Mouse (Mus musculus): ENCODE measurements around the gene Vamp2. TPM values are rescaled to one million over a fixed set of nuclear protein-coding genes. Genes with fewer than 3 reads are reported as not detected.

The Vamp2 gene
- polyA plus RNA-seq, 1 experiment from 2014 or later = 64.2 TPM

GRCm38 (mm10) chr11:69116843-69117242 is 28.6 kb downstream of the Vamp2 start:
- H3K9ac ChIP-seq (ENCODE audit: low read length) = no peak overlapping the region
- 43% methylated on average over 5 of the region's 5 CpGs for WGBS
- no peak for DNase-seq (ENCODE audit: low spot score)
- no peaks in the 10 kb centered on the region for H3K36me3 ChIP-seq (ENCODE audit: control insufficient read depth, insufficient read depth, low read length)
- H3K27me3 ChIP-seq (ENCODE audit: control insufficient read depth, insufficient read depth, low read length) = 0 out of 2 replicates have a peak, but pooled peaks cover 4% of the 10 kb centered on the region
- H3K9me3 ChIP-seq (ENCODE audit: control insufficient read depth, low read length) = no peaks in the 10 kb centered on the region
- no peak for ATAC-seq (ENCODE audit: insufficient number of reproducible peaks, low FRiP score, low TSS enrichment, low read depth)
- no peak overlapping the region for H3K4me2 ChIP-seq (ENCODE audit: low read depth, severe bottlenecking)
- no peak overlapping the region for H3K27ac ChIP-seq (replicated peaks; ENCODE audit: low read depth, low read length)
- H3K4me1 ChIP-seq (ENCODE audit: control insufficient read depth, insufficient read depth, low read length) = peaks cover 14% of the 10 kb centered on the region
- no peak overlapping the region for H3K4me3 ChIP-seq (ENCODE audit: low read depth, low read length)

- H3K4me1 ChIP-seq (ENCODE audit: control insufficient read depth, insufficient read depth, low read length) = peaks cover 15% of the 10 kb centered on the region
- peak overlapping the region; percentile 22; the same call in 1 of the 2 replicates for H3K27ac ChIP-seq (replicated peaks; ENCODE audit: low read depth, low read length)
- WGBS = 1% methylated on average over 45 of the region's 45 CpGs
- peak overlapping the region; percentile 56 for H3K4me3 ChIP-seq (ENCODE audit: low read depth, low read length)
- H3K27me3 ChIP-seq (ENCODE audit: control insufficient read depth, insufficient read depth, low read length) = 0 out of 2 replicates have a peak, but pooled peaks cover 4% of the 10 kb centered on the region
- H3K9me3 ChIP-seq (ENCODE audit: control insufficient read depth, low read length) = no peaks in the 10 kb centered on the region
- ATAC-seq (ENCODE audit: insufficient number of reproducible peaks, low FRiP score, low TSS enrichment, low read depth) (no peak), DNase-seq (ENCODE audit: low spot score) (peak; percentile 74)
- peak overlapping the region; percentile 84 for H3K4me2 ChIP-seq (ENCODE audit: low read depth, severe bottlenecking)
- H3K36me3 ChIP-seq (ENCODE audit: control insufficient read depth, insufficient read depth, low read length) = no peaks in the 10 kb centered on the region
- peak overlapping the region; percentile 60 for H3K9ac ChIP-seq (ENCODE audit: low read length)
Observed at GRCm38 (mm10) chr11:69117737-69118695, 29.7 kb downstream of the Vamp2 start.

GRCm38 (mm10) chr11:69118765-69119164 is 30.5 kb downstream of the Vamp2 start:
- peak overlapping the region; percentile 43; the same call in 1 of the 2 replicates for H3K9ac ChIP-seq (ENCODE audit: low read length)
- H3K27me3 ChIP-seq (ENCODE audit: control insufficient read depth, insufficient read depth, low read length) = 0 out of 2 replicates have a peak, but pooled peaks cover 4% of the 10 kb centered on the region
- peak overlapping the region; percentile 56 for H3K4me3 ChIP-seq (ENCODE audit: low read depth, low read length)
- no peaks in the 10 kb centered on the region for H3K9me3 ChIP-seq (ENCODE audit: control insufficient read depth, low read length)
- peak; percentile 19; the same call in 1 of the 2 replicates for ATAC-seq (ENCODE audit: insufficient number of reproducible peaks, low FRiP score, low TSS enrichment, low read depth)
- H3K27ac ChIP-seq (replicated peaks; ENCODE audit: low read depth, low read length) = no peak overlapping the region
- peaks cover 17% of the 10 kb centered on the region for H3K4me1 ChIP-seq (ENCODE audit: control insufficient read depth, insufficient read depth, low read length)
- WGBS = 0% methylated on average over 15 of the region's 15 CpGs
- peak overlapping the region; percentile 84 for H3K4me2 ChIP-seq (ENCODE audit: low read depth, severe bottlenecking)
- no peaks in the 10 kb centered on the region for H3K36me3 ChIP-seq (ENCODE audit: control insufficient read depth, insufficient read depth, low read length)
- peak; percentile 97 for DNase-seq (ENCODE audit: low spot score)

GRCm38 (mm10) chr11:69119446-69120155 is 31.3 kb downstream of the Vamp2 start:
- H3K27me3 ChIP-seq (ENCODE audit: control insufficient read depth, insufficient read depth, low read length) = 0 out of 2 replicates have a peak, but pooled peaks cover 4% of the 10 kb centered on the region
- no peak overlapping the region for H3K4me3 ChIP-seq (ENCODE audit: low read depth, low read length)
- peak overlapping the region; percentile 95 for H3K4me2 ChIP-seq (ENCODE audit: low read depth, severe bottlenecking)
- no peaks in the 10 kb centered on the region for H3K36me3 ChIP-seq (ENCODE audit: control insufficient read depth, insufficient read depth, low read length)
- 24% methylated on average over 14 of the region's 14 CpGs for WGBS
- no peak overlapping the region for H3K27ac ChIP-seq (replicated peaks; ENCODE audit: low read depth, low read length)
- no peak overlapping the region for H3K9ac ChIP-seq (ENCODE audit: low read length)
- DNase-seq (ENCODE audit: low spot score) = peak; percentile 31
- no peak for ATAC-seq (ENCODE audit: insufficient number of reproducible peaks, low FRiP score, low TSS enrichment, low read depth)
- peaks cover 17% of the 10 kb centered on the region for H3K4me1 ChIP-seq (ENCODE audit: control insufficient read depth, insufficient read depth, low read length)
- H3K9me3 ChIP-seq (ENCODE audit: control insufficient read depth, low read length) = no peaks in the 10 kb centered on the region

GRCm38 (mm10) chr11:69120221-69121000 is 32.1 kb downstream of the Vamp2 start, which contains the start of gene Hes7:
Hes7 (plus strand) TSS chr11:69120404.
- DNase-seq (ENCODE audit: low spot score) = peak; percentile 74
- Histone ChIP-seq H3K27ac (replicated peaks; ENCODE audit: low read depth, low read length) (no peak within 1 kb of the TSS), H3K4me2 (ENCODE audit: low read depth, severe bottlenecking) (peak within 1 kb of the TSS; percentile 95), H3K9ac (ENCODE audit: low read length) (peak within 1 kb of the TSS; percentile 53; the same call in 1 of the 2 replicates), H3K4me3 (ENCODE audit: low read depth, low read length) (peak within 1 kb of the TSS; percentile 75), H3K4me1 (ENCODE audit: control insufficient read depth, insufficient read depth, low read length) (peaks cover 17% of the 10 kb centered on the region), H3K36me3 (ENCODE audit: control insufficient read depth, insufficient read depth, low read length) (no peaks in the 10 kb centered on the region), H3K27me3 (ENCODE audit: control insufficient read depth, insufficient read depth, low read length) (0 out of 2 replicates have a peak, but pooled peaks cover 4% of the 10 kb centered on the region), H3K9me3 (ENCODE audit: control insufficient read depth, low read length) (no peaks in the 10 kb centered on the region)
- no peak for ATAC-seq (ENCODE audit: insufficient number of reproducible peaks, low FRiP score, low TSS enrichment, low read depth)
- WGBS = 2% methylated on average over 27 of the region's 27 CpGs

GRCm38 (mm10) chr11:69121001-69121740 is 32.9 kb downstream of the Vamp2 start:
- ATAC-seq (ENCODE audit: insufficient number of reproducible peaks, low FRiP score, low TSS enrichment, low read depth) (no peak), DNase-seq (ENCODE audit: low spot score) (peak; percentile 46)
- Histone ChIP-seq H3K4me2 (ENCODE audit: low read depth, severe bottlenecking) (peak overlapping the region; percentile 95), H3K4me1 (ENCODE audit: control insufficient read depth, insufficient read depth, low read length) (peaks cover 20% of the 10 kb centered on the region), H3K27ac (replicated peaks; ENCODE audit: low read depth, low read length) (no peak overlapping the region), H3K9me3 (ENCODE audit: control insufficient read depth, low read length) (no peaks in the 10 kb centered on the region), H3K27me3 (ENCODE audit: control insufficient read depth, insufficient read depth, low read length) (0 out of 2 replicates have a peak, but pooled peaks cover 7% of the 10 kb centered on the region), H3K36me3 (ENCODE audit: control insufficient read depth, insufficient read depth, low read length) (no peaks in the 10 kb centered on the region), H3K4me3 (ENCODE audit: low read depth, low read length) (peak overlapping the region; percentile 75), H3K9ac (ENCODE audit: low read length) (peak overlapping the region; percentile 53; the same call in 1 of the 2 replicates)
- under 1% methylated on average over 26 of the region's 33 CpGs for WGBS

- Histone ChIP-seq H3K36me3 (ENCODE audit: control insufficient read depth, insufficient read depth, low read length) (no peaks in the 10 kb centered on the region), H3K4me3 (ENCODE audit: low read depth, low read length) (peak overlapping the region; percentile 75), H3K4me2 (ENCODE audit: low read depth, severe bottlenecking) (peak overlapping the region; percentile 95), H3K4me1 (ENCODE audit: control insufficient read depth, insufficient read depth, low read length) (peaks cover 22% of the 10 kb centered on the region), H3K9me3 (ENCODE audit: control insufficient read depth, low read length) (no peaks in the 10 kb centered on the region), H3K27ac (replicated peaks; ENCODE audit: low read depth, low read length) (no peak overlapping the region; the same call in 1 of the 2 replicates), H3K9ac (ENCODE audit: low read length) (peak overlapping the region; percentile 60), H3K27me3 (ENCODE audit: control insufficient read depth, insufficient read depth, low read length) (0 out of 2 replicates have a peak, but pooled peaks cover 7% of the 10 kb centered on the region)
- WGBS = under 1% methylated on average over 29 of the region's 32 CpGs
- no peak for DNase-seq (ENCODE audit: low spot score)
- ATAC-seq (ENCODE audit: insufficient number of reproducible peaks, low FRiP score, low TSS enrichment, low read depth) = no peak
Observed at GRCm38 (mm10) chr11:69121741-69122335, 33.5 kb downstream of the Vamp2 start.

Data from limb, embryonic 11.5 days (tissue).